21 mouse cellular contexts compared by ENCODE assay signal in the genomic region with DNA sequence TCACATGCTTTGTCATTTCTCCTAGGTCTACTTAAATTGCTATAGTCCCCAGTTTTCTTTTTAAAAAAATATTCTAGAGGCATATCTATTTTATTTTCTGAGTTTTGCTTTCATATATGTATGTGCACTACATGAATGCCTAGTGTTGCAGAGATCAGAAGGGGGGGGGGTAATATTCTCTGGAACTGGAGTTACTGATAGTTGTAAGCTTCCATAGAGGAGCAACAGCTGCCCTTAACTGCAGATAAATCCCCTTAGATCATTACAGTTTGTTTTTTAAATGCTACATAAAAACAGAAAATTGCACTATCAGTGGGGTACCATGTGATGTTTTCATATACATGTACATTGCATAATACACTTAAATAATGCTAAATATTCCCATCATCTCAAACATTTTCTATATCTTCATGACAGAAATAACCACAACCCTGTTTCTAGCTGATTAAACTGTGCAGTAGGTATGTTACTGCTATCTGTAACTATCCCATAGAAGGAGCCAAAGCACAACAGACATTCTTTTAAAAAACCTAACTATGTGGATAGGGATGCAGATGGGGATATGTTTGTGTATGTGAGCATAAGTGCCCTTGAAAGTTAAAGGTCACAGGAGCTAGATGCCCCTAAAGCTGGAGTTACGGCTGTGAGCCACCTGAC.
"Had no signal": no experiment of that assay in that cellular context is flagged by ENCODE, and none has a peak within 500 bp of the region (broad histone marks: within the 10 kb centered on the region; RNA-seq: fewer than 3 reads in every experiment).

No protein-coding gene starts in this region.

- H3K9me3 ChIP-seq: intestine, embryonic 15.5 days; limb, embryonic 12.5 days; limb, embryonic 15.5 days; lung, embryonic 15.5 days; midbrain, embryonic 12.5 days; midbrain, embryonic 15.5 days; neural tube, embryonic 12.5 days; neural tube, embryonic 15.5 days; stomach, embryonic 15.5 days had no signal

- H3K36me3 ChIP-seq: intestine, embryonic 15.5 days; limb, embryonic 12.5 days; limb, embryonic 15.5 days; lung, embryonic 15.5 days; midbrain, embryonic 12.5 days; midbrain, embryonic 15.5 days; neural tube, embryonic 12.5 days; neural tube, embryonic 15.5 days; stomach, embryonic 15.5 days had no signal

- H3K4me1 ChIP-seq: midbrain, embryonic 12.5 days; midbrain, embryonic 15.5 days; neural tube, embryonic 12.5 days had no signal

- H3K4me2 ChIP-seq: intestine, embryonic 15.5 days; limb, embryonic 12.5 days; limb, embryonic 15.5 days; lung, embryonic 15.5 days; midbrain, embryonic 12.5 days; midbrain, embryonic 15.5 days; neural tube, embryonic 12.5 days; neural tube, embryonic 15.5 days; stomach, embryonic 15.5 days had no signal

- H3K4me3 ChIP-seq: intestine, embryonic 15.5 days; limb, embryonic 12.5 days; limb, embryonic 15.5 days; lung, embryonic 15.5 days; midbrain, embryonic 12.5 days; midbrain, embryonic 15.5 days; neural tube, embryonic 12.5 days; neural tube, embryonic 15.5 days; stomach, embryonic 15.5 days had no signal

- H3K9ac ChIP-seq: intestine, embryonic 15.5 days; limb, embryonic 12.5 days; limb, embryonic 15.5 days; lung, embryonic 15.5 days; midbrain, embryonic 12.5 days; midbrain, embryonic 15.5 days; neural tube, embryonic 12.5 days; neural tube, embryonic 15.5 days; stomach, embryonic 15.5 days had no signal

- DNase-seq: kidney, adult 11 months; kidney, adult 9 months; kidney, postnatal 14 days; kidney, postnatal 4 days; left cerebral cortex, postnatal 4 days; lung, adult 18-20 months; lung, postnatal 10 days; lung, postnatal 36 days; right cerebral cortex, adult 18-20 months; right cerebral cortex, postnatal 14 days; spleen, adult 18-20 months; thymus, postnatal 25 days had no signal

- ATAC-seq: intestine, embryonic 15.5 days; midbrain, embryonic 15.5 days had no signal

- H3K27me3 ChIP-seq: intestine, embryonic 15.5 days; limb, embryonic 12.5 days; limb, embryonic 15.5 days; lung, embryonic 15.5 days; midbrain, embryonic 12.5 days; midbrain, embryonic 15.5 days; neural tube, embryonic 12.5 days; neural tube, embryonic 15.5 days; stomach, embryonic 15.5 days had no signal

- H3K27ac ChIP-seq: intestine, embryonic 15.5 days; limb, embryonic 12.5 days; limb, embryonic 15.5 days; lung, embryonic 15.5 days; midbrain, embryonic 12.5 days; midbrain, embryonic 15.5 days; neural tube, embryonic 12.5 days; neural tube, embryonic 15.5 days; stomach, embryonic 15.5 days had no signal
